Mouse (Mus musculus) myocyte (in vitro differentiated cells): ENCODE results near the gene Fam117a. TPM values are rescaled to one million over a fixed set of nuclear protein-coding genes. Genes with fewer than 3 reads are reported as not detected.

Experiments
- H3K27me3 ChIP-seq: one replicate; pipeline ENCODE4 v1.6.1; 2011; ENCODE audit not compliant: control insufficient read depth, insufficient read depth, insufficient read length
- H3K36me3 ChIP-seq: one replicate; pipeline ENCODE4 v1.6.1; 2011; ENCODE audit not compliant: control insufficient read depth, insufficient read depth
- H3K4me2 ChIP-seq: one replicate; pipeline ENCODE4 v1.6.1; 2011; ENCODE audit warnings: low read depth, control low read depth
- H3K4me3 ChIP-seq: one replicate; pipeline ENCODE4 v1.5.1; 2011; ENCODE audit warnings: mild to moderate bottlenecking, control low read depth, moderate library complexity
- H3K79me2 ChIP-seq: one replicate; pipeline ENCODE4 v1.6.1; 2011; ENCODE audit not compliant: control insufficient read depth, insufficient read depth
- H3ac ChIP-seq: one replicate; pipeline ENCODE4 v1.6.1; 2011; ENCODE audit not compliant: control insufficient read depth, insufficient read length
- CEBPB ChIP-seq: IDR thresholded peaks from 2 replicates; pipeline ENCODE4 v1.6.1; 2011; ENCODE audit warnings: mild to moderate bottlenecking, moderate library complexity; ENCODE audit not compliant: poor library complexity, insufficient read depth, severe bottlenecking
- E2F4 ChIP-seq: IDR thresholded peaks from one replicate; pipeline ENCODE4 v1.6.1; 2011; ENCODE audit warnings: mild to moderate bottlenecking, control low read depth, moderate library complexity; ENCODE audit not compliant: insufficient read depth
- MAX ChIP-seq: IDR thresholded peaks from one replicate; pipeline ENCODE4 v1.6.1; 2011; ENCODE audit warnings: low read depth, mild to moderate bottlenecking, control low read depth
- MYOD1 ChIP-seq, 3 experiments: IDR thresholded peaks; one replicate each; pipeline ENCODE4 v1.6.1; 2011; ENCODE audit warnings: control low read depth in 2 of 3, low read depth in 2 of 3, mild to moderate bottlenecking in 2 of 3, moderate library complexity in 1 of 3; ENCODE audit not compliant: insufficient read length in 2 of 3, control insufficient read depth in 1 of 3
- MYOG ChIP-seq, 3 experiments: IDR thresholded peaks; one replicate each; pipeline ENCODE4 v1.6.1; 2011; ENCODE audit warnings: control low read depth in 2 of 3, low read depth in 2 of 3, mild to moderate bottlenecking in 2 of 3; ENCODE audit not compliant: insufficient read length in 2 of 3, control insufficient read depth in 1 of 3, insufficient read depth in 1 of 3
- POLR2A ChIP-seq: IDR thresholded peaks from one replicate; pipeline ENCODE4 v1.6.1; 2011; ENCODE audit warnings: low read depth, mild to moderate bottlenecking, control low read depth, moderate library complexity; ENCODE audit not compliant: insufficient read length
- POLR2AphosphoS2 ChIP-seq: IDR thresholded peaks from one replicate; pipeline ENCODE4 v1.6.1; 2011; ENCODE audit warnings: low read depth, control low read depth; ENCODE audit not compliant: insufficient read length
- REST ChIP-seq: IDR thresholded peaks from one replicate; pipeline ENCODE4 v1.6.1; 2011; ENCODE audit warnings: mild to moderate bottlenecking, control low read depth, moderate library complexity; ENCODE audit not compliant: insufficient read depth, insufficient read length
- SRF ChIP-seq: IDR thresholded peaks from one replicate; pipeline ENCODE4 v1.6.1; 2011; ENCODE audit warnings: low read depth; ENCODE audit not compliant: control insufficient read depth, insufficient read length
- TCF12 ChIP-seq: IDR thresholded peaks from one replicate; pipeline ENCODE4 v1.6.1; 2011; ENCODE audit warnings: mild to moderate bottlenecking, control low read depth; ENCODE audit not compliant: poor library complexity, insufficient read depth, severe bottlenecking
- TCF3 ChIP-seq: IDR thresholded peaks from one replicate; pipeline ENCODE4 v1.6.1; 2011; ENCODE audit warnings: low read depth, control low read depth; ENCODE audit not compliant: insufficient read length
- USF1 ChIP-seq: IDR thresholded peaks from one replicate; pipeline ENCODE4 v1.6.1; 2011; ENCODE audit warnings: low read depth, mild to moderate bottlenecking, control low read depth, moderate library complexity
- polyA plus RNA-seq: library from polyadenylated mRNA; unstranded; fragments of >200 nt; fragmentation: generic; extraction: Trizol; gene quantifications from one replicate; pipeline ENCODE4 v1.2.1, GENCODE M21; 2012; ENCODE audit warnings: missing spikeins

The Fam117a gene
- polyA plus RNA-seq, 1 experiment = 9.7 TPM

DNA sequence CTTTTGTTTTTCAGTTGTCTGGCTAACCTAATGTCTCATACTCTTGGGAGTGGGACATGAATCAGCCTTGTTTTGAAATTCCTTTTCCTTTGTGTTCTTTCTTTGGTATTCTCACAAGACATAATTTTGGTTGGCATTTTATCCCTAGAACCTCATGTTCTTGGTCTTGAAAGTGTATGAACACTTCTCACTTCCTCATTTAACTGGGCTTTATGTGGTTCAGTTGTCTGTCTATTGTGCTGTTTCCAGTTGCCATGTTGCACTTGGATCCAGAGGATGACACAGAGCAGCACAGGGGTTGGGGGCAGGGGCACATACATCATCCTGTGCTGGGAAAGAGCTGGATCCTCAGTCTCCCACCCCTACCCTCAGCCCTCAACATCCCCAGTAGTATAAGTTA is 79.1 kb downstream of the Fam117a start:
- TF ChIP-seq CEBPB (no peak), TCF3 (no peak)
- no peak overlapping the region for H3ac ChIP-seq
- peaks cover 7% of the 10 kb centered on the region for H3K36me3 ChIP-seq
- H3K27me3 ChIP-seq = no peaks in the 10 kb centered on the region
- peak overlapping the region; percentile 90 for H3K4me2 ChIP-seq
- peaks cover 62% of the 10 kb centered on the region for H3K79me2 ChIP-seq
- peak overlapping the region; percentile 62 for H3K4me3 ChIP-seq

DNA sequence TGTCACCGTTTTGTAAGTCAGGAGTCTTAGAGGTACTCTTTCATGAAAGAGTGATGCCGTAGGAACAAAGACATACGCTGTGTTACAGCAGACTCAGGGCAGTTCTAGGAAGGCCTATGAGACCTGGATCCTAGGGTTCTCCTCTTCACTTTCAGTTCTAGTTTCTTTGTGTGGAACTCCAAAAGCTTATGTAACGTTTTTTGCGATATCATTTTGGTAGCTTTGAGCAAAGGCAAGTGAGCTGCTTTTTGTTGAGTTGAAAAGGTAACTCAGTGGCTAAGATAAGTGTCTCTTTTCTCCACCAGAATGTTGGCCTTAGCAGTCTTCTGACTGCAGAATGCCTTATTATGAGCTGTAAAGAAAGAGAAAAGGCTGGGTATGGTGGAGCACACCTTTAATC is 80.5 kb downstream of the Fam117a start:
- Histone ChIP-seq H3K4me2 (no peak overlapping the region), H3ac (no peak overlapping the region), H3K27me3 (no peaks in the 10 kb centered on the region), H3K4me3 (no peak overlapping the region), H3K79me2 (peaks cover 76% of the 10 kb centered on the region), H3K36me3 (peaks cover 7% of the 10 kb centered on the region)
- TF ChIP-seq E2F4 (no peak), MYOG (IDR thresholded peaks at IDR 0.05; ENCODE audit: control insufficient read depth in 1 of 3, insufficient read depth in 1 of 3, insufficient read length in 2 of 3, low read depth in 2 of 3) (no peak), TCF12 (no peak), POLR2A (no peak), MYOD1 (IDR thresholded peaks at IDR 0.05; ENCODE audit: control insufficient read depth in 1 of 3, insufficient read length in 2 of 3, low read depth in 2 of 3) (no peak), CEBPB (no peak), SRF (no peak), MAX (no peak), USF1 (no peak)

DNA sequence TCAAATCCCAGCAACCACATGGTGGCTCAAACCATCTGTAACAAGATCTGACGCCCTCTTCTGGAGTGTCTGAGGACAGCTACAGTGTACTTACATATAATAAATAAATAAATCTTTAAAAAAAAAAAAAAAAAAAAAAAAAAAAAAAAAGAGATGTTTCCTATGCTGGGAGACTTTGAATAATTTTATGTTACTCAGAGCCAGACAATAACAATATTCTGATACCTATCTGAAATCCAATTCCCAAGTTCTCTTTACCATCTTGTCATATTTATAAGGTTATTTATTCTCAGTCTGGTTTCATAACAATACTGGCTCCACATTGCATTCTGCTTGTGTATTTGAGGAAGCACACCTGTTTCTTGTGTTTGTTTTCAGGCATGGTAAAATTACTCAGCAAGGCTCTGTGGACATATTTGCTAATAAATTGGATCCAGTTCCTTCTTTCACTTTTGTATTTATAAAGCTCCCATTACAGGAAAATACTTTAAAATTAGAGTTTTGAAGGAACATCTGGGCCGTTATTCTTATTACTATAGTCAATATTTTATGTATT is 84.1 kb downstream of the Fam117a start:
- H3ac ChIP-seq = no peak overlapping the region
- no peak overlapping the region for H3K4me3 ChIP-seq
- TF ChIP-seq SRF = no peak
- no peak for TF ChIP-seq TCF3
- TF ChIP-seq MYOG (IDR thresholded peaks at IDR 0.05; ENCODE audit: control insufficient read depth in 1 of 3, insufficient read depth in 1 of 3, insufficient read length in 2 of 3, low read depth in 2 of 3) = no peak
- TF ChIP-seq E2F4 = no peak
- no peak for TF ChIP-seq POLR2A
- TF ChIP-seq USF1 = no peak
- peaks cover 7% of the 10 kb centered on the region for H3K36me3 ChIP-seq
- peaks cover 100% of the 10 kb centered on the region for H3K79me2 ChIP-seq
- H3K27me3 ChIP-seq = no peaks in the 10 kb centered on the region
- no peak overlapping the region for H3K4me2 ChIP-seq

DNA sequence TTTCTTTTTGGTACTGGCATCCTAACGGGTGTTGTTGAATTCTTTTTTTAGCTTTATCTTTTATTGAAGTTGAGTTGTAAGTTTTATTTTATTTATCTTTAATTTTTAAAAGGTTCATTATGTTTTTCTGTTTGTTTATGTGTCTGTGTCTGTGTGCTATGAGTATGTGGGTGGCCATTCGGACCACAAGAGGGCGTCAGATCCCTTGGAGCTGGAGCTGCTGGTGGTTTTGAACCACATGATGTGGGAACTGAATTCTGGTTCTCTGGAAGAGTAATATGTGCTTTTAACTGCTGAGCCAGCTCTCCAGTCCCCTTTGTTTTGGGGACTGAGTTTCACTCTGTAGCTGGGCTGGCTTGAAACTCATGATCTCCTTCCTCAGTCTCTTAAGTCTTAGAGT is 86.7 kb downstream of the Fam117a start:
- no peak overlapping the region for H3ac ChIP-seq
- no peak overlapping the region for H3K4me3 ChIP-seq
- H3K36me3 ChIP-seq = peaks cover 7% of the 10 kb centered on the region
- no peak overlapping the region for H3K4me2 ChIP-seq
- no peaks in the 10 kb centered on the region for H3K27me3 ChIP-seq
- H3K79me2 ChIP-seq = peaks cover 99% of the 10 kb centered on the region
- TF ChIP-seq REST (no peak), SRF (no peak), POLR2A (no peak), MYOG (IDR thresholded peaks at IDR 0.05; ENCODE audit: control insufficient read depth in 1 of 3, insufficient read depth in 1 of 3, insufficient read length in 2 of 3, low read depth in 2 of 3) (no peak), MYOD1 (IDR thresholded peaks at IDR 0.05; ENCODE audit: control insufficient read depth in 1 of 3, insufficient read length in 2 of 3, low read depth in 2 of 3) (no peak), TCF3 (no peak), E2F4 (no peak), USF1 (no peak), TCF12 (no peak), CEBPB (no peak), MAX (no peak)

DNA sequence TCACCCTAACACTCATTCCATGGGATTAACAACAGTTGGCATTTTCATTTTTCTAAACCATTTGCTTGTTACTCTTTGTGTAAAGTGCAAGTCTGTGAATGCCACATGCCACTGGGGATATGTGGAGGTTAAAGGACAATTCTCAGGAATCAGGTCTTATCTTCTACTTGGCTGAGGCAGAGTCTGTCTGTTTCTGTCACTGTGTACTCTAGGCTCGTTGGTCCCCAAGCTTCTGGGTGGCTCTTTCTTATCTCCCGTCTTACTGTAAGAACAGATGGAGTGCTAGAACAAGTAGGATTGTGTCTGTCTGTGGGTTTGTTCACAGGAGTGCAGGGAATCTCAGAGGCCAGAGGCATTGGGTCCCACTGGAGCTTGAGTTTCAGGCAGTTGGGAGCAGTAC is 94.5 kb downstream of the Fam117a start:
- no peak overlapping the region for H3ac ChIP-seq
- TF ChIP-seq POLR2A (no peak), POLR2AphosphoS2 (no peak), SRF (no peak), MYOD1 (IDR thresholded peaks at IDR 0.05; ENCODE audit: control insufficient read depth in 1 of 3, insufficient read length in 2 of 3, low read depth in 2 of 3) (no peak), TCF12 (no peak), REST (no peak), TCF3 (no peak), USF1 (no peak), MYOG (IDR thresholded peaks at IDR 0.05; ENCODE audit: control insufficient read depth in 1 of 3, insufficient read depth in 1 of 3, insufficient read length in 2 of 3, low read depth in 2 of 3) (no peak), CEBPB (no peak)
- H3K4me3 ChIP-seq = no peak overlapping the region
- no peak overlapping the region for H3K4me2 ChIP-seq
- peaks cover 7% of the 10 kb centered on the region for H3K36me3 ChIP-seq
- H3K27me3 ChIP-seq = no peaks in the 10 kb centered on the region
- peaks cover 96% of the 10 kb centered on the region for H3K79me2 ChIP-seq

Other genes with a start within 250 kb of the Fam117a start
- gene Dlx3, start 216.9 kb upstream of the Fam117a start, polyA plus RNA-seq = 6.3 TPM
- 0.49 TPM for gene Dlx4, start 190.8 kb upstream of the Fam117a start, polyA plus RNA-seq
- 8.3 TPM for gene Tac4, start 75.5 kb upstream of the Fam117a start, polyA plus RNA-seq
- gene Kat7, start 26.8 kb upstream of the Fam117a start, polyA plus RNA-seq = 52.2 TPM
- gene Slc35b1, start 47.7 kb downstream of the Fam117a start, polyA plus RNA-seq = 66.7 TPM
- 54.8 TPM for gene Spop, start 77.1 kb downstream of the Fam117a start, polyA plus RNA-seq
- gene Nxph3, start 177.6 kb downstream of the Fam117a start, polyA plus RNA-seq = 0.04 TPM